Mouse (Mus musculus) kidney, postnatal 4 days (tissue): Measurements from ENCODE around the gene Krt39.
A peak's percentile ranks its signal among the peaks of the same experiment; 100 is the strongest.

Experiments
- DNase-seq, 2 experiments: peaks; one replicate each; pipeline ENCODE4 v3.0.0; 2021; ENCODE audit warnings: mixed read lengths in 2 of 2

Gene Krt39

DNA sequence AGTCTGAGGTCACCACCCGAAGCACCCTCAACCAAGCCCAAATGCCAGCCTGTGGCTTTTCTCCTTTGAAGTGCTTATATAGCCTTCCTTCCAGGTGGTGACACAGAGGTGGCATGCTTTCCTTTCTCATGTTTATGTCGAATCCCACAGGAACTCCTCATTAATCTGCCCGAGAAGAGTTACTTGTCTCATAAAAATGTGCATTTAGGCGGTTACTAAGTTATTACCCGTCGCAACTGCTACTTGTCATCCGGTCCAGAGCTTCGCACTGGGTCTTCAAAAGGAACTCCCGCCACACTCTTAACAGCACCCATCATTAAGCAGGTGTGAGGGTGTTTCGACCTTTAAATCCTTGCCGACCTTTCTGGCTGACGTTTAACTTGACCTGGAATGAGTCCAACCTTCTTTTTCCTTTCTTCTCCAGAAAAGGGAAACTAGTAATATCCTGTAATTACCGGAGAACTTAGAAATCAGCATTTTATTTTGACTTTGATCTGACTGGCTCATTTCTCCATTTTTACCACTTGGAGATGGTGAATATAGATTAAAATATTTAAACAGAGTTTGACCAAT lies at the start of gene Krt39:
Krt39 (minus strand) TSS at position 51 of the 573 bp plus-strand sequence.
- no peak for DNase-seq

DNA sequence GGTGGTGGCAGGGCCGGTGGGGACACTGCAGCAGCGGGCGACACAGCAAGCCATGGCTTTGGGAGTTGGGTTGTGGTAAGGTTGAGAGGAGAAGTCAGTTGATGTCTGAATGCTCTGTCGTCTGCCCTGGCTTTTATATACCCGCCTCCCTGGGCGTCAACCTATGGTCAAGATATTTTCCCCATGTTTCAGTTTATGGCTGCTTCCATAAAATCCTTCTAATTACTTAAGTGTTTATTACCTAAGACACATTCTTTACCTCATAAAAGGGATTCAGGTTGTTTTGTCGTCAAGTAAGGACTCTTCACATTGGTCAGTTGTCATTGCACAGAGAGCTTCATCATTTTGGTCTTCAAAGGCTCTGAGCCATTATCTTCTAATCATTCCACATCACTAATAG lies 45.4 kb upstream of the Krt39 start, which contains the start of gene Krtap3-1:
Krtap3-1 (minus strand) TSS at position 101 of the 400 bp plus-strand sequence.
- no peak for DNase-seq

DNA sequence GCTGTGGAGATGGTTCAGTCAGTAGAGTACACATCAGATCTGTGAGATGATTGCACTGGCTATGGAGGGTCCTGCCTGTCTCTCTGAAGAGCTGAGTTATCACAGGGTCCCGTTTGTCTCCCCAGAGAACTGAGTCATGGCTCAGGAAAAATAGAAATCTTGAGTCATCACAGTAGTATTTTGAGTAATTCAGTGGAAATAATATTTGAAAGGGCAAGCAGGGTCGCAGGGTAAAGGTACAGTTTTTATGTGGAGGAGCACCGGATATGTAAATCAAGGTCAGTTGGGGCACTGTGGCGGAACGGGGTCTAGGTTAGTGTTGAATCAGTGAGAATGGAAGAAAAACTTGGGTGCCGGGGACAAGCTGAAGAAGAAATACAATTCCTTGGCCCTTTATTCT lies 41.4 kb upstream of the Krt39 start:
- no peak for DNase-seq

DNA sequence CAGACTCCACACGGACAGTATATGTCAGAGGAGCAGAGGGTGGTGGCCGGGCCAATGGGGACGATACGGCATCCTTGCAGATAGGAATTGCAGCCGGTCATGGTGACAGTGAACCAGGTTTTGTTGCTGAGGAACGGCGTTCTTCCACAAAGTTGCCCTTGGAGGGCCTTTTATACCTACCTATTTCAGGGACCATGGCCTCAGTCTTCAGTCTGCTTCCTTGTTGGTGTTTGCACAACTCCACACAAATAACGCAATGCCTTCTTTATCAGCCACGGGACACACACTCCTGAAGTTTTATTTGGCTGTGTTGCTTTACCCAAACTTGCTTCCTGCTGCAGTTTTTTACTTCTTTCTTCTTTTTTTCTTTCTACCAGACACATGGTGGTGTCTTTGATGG lies 38.2 kb upstream of the Krt39 start, which contains the start of gene Gm11939:
Gm11939 (minus strand) TSS at position 101 of the 400 bp plus-strand sequence.
- DNase-seq: no peak

DNA sequence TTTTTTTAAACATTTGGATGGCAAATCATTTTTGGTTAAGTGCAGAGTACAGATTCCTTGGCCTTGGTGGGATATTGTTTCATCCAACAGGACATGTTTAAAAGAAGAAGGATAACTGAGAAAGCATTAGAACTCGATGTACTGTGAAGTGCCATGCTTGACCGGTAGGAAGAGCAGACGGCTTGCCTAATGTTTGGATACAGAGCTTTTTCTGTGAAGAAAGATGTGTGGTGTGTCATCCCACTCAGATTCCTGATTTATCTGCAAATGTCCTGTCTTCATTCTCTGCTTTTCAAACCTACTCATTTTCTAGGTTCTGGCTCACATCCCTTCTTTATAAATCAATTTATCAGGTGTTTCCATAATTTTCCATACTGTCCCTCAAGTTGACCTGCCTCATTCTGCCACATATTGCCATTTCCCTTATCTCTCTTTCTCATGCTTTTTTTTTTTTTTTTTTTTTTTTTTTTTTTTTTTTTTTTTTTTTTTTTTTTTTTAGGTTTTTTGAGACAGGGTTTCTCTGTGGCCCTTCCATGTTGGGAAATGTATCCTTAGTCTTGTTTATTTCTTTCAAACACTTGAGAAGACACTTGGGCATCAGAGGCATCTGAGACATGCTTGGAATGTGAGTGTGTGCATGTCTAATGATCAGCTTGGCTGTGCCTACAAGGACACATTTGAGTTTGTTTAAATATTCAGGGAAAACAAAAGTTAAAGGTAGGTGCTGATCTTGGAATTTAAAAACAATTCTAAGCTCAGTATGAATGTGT lies 37.0 kb upstream of the Krt39 start:
- no peak for DNase-seq

- DNase-seq: no peak
These were observed 35.6 kb upstream of the Krt39 start, which contains the start of gene Krtap3-2 for GRCm38 (mm10) chr11:99556753-99557152. TSS of gene Krtap3-2 (minus strand) at chr11:99556853.

GRCm38 (mm10) chr11:99556195-99556594 lies 35.1 kb upstream of the Krt39 start:
- DNase-seq: no peak

- DNase-seq: no peak
These were observed 29.6 kb upstream of the Krt39 start, which contains the start of gene Krtap3-3 for GRCm38 (mm10) chr11:99550765-99551164. TSS of gene Krtap3-3 (minus strand) at chr11:99550865.

DNA sequence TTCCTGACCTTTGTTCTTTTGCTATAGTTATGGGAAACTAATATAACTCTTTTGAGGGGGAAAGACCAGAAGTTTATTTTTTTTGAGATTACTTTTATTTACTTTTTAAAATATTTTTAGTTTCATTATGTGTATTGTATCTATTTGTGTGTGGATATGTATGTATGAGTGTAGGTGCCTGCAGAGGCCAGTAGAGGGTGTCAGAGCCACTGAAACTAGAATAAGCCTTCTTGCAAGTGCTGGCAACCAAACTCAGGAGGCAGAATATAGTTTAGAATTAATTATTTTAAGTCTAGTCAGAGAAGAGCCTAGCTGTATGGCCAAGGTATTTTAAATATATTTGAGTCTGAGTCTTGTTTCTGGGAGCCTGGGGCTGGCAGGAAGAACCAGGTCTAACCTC lies 26.8 kb upstream of the Krt39 start:
- DNase-seq: no peak

DNA sequence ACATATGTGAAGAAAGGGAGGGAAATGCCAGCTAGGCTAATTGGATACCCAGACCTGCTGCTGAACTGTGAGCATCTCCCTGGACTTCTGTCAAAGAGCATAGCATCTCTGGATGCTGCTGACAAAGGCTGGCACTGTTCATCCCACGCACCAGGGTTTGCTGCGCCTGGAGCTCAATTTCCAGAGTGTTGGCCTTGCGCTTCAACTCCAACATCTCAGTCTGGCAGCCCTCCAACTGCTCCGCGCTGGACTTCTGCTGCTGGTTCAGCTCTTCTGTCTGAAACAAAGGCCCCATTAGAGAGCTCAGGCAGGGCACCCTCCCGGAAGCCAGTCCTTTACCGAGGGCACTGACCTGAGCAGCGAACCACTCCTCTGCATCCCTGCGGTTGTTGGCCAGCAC lies 18.6 kb upstream of the Krt39 start:
- peak; percentile 55 to 67 for DNase-seq

- no peak for DNase-seq
These were observed 7.0 kb downstream of the Krt39 start for GRCm38 (mm10) chr11:99514098-99514497.

GRCm38 (mm10) chr11:99500095-99500805 lies 20.9 kb downstream of the Krt39 start:
- DNase-seq: no peak

DNA sequence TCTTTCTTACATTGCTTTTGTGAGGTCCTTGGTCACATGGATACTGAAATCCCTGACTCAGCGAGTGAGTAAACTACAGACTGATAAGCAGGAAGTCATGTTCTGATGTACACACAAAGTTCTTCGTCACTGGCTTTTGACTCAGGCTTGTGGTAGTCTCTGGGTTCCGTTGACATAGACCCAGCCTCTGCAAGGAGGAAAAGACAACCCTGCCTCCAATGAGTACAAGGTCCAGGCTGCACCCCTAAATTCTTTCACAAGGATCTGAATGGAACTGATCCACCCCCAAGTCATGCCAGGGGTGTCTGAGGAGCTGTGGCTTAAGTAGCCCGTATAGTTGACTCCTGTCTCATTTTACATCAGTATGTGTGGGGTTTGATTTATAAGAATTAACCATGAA lies 24.7 kb downstream of the Krt39 start:
- no peak for DNase-seq

GRCm38 (mm10) chr11:99494741-99495140 lies 26.4 kb downstream of the Krt39 start:
- no peak for DNase-seq

DNA sequence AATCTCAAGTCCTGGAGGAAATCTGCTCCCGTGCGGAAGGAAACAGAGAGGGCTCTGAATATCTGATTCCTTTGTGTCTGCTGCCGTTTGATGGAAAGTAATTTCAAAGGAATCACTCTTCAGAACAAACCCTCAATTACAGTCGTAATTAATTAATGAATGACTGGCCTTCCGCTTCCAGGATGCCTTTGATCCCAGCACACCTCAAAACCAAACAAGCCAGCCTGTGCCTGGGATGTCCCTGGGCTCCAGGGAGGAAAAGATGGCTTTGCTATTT lies 27.6 kb downstream of the Krt39 start:
- DNase-seq: no peak

DNA sequence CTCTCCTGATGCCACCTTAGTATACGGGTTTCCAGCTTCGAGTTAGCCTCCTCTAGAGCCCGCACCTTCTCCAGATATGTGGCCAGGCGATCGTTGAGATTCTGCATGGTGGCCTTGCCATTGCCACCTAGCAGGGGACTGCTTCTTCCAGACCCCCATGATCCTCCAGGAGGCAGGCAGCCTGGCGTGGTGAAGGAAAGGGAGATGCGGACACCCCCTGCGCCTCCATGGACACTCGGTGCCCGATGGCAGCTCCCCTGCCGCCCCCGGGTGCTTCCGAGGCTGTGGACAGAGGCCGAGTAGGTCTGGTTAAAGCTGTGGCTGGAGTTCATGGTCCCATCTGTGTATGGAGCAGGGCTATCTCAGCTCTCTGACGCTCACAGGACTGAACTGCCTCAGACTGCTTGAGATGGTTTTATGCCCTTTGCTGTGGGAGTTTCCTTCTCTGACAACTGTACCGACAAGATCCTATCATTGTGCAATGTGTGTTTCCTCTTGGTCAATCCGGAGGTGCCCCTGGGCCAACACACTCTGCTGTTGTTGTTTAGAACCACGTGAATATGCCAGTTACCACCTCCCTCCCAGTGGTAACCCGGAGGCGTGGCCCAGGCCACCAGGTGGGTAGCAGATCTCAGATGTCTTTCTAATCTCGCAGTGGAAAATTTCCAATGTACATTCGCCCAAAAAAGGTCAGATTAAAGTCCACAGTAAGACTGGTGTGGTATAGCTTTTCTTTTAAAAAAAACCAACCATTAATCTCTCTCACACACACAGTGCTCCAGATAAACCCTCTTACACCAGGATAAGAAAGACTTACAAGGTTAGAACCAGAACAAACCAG lies 28.2 kb downstream of the Krt39 start, which contains the start of gene Krt23:
Krt23 (minus strand) TSS at position 405 of the 841 bp plus-strand sequence.
- peak; percentile 9 to 21 for DNase-seq

GRCm38 (mm10) chr11:99491040-99491439 lies 30.1 kb downstream of the Krt39 start:
- DNase-seq: no peak

DNA sequence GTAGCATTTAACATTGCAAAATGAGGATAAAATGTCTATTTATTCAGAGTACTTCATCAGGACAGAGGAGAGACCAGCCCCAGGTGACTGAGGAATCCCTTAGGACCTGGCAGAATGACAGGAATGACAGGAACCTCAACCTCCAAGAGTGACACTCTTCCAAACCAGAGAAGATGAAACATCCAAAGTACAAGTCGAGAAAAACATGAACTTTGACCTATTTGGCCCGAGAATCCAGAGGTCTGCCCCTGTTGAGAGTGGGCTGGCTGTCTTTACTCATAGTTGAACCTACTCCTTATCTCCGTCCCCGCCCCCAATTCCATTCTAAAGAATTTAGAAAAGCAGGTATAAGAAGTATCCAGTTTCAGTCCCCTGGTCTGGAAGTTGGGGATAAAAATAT lies 30.5 kb downstream of the Krt39 start:
- DNase-seq: no peak

GRCm38 (mm10) chr11:99489233-99489632 lies 31.9 kb downstream of the Krt39 start:
- peak in 1 of 2 experiments; percentile 6 for DNase-seq

- no peak for DNase-seq
These were observed 46.2 kb downstream of the Krt39 start for GRCm38 (mm10) chr11:99474981-99475380.

- DNase-seq: no peak
These were observed 47.7 kb downstream of the Krt39 start for GRCm38 (mm10) chr11:99473433-99473832.

GRCm38 (mm10) chr11:99472405-99472804 lies 48.7 kb downstream of the Krt39 start:
- DNase-seq: no peak

GRCm38 (mm10) chr11:99471946-99472345 lies 49.2 kb downstream of the Krt39 start:
- no peak for DNase-seq
